Mouse (Mus musculus): ENCODE results near the gene Med27.

DNA sequence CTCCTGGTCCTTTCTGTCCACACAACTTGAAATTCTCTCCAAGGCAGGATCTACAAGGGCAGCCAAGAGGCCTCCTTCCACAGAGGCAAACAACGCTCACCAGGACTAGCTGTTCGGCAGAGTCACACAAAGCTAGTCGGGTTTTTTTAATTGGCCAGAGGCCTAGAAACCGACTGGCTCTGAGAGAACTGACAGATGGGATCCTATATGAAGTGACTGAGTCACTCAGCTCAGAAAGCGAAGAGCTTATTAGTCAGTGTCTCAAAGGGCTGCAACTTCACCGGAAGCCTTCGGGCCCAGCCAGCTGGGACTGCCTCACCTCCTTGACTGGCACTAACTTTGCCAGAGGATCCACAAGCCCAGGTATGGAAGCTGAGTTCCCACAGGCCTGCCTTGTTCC lies 217.4 kb downstream of the Med27 start:
- TF ChIP-seq GATA1 (IDR thresholded peaks at IDR 0.05; ENCODE audit: borderline replicate concordance, low read length) = no peak
- no peak for TF ChIP-seq FLI1 (IDR thresholded peaks at IDR 0.05; ENCODE audit: low read length)
